Mouse (Mus musculus) midbrain, postnatal 0 days (tissue): ENCODE measurements at regions not wholly inside any gene's neighbourhood (a gene's known extent, or its start where the extent isn't known, plus 50 kb on each side); places are given as distances from the start of the nearest gene placed in this dataset.

ENCODE experiments used
- ATAC-seq: fragments of 200-750 bp; cut with Nextera tagmentation; 2 replicates; pipeline ENCODE4 v1.8.0; 2017; ENCODE audit warnings: moderate number of reproducible peaks, mild to moderate bottlenecking, moderate TSS enrichment, moderate library complexity; ENCODE audit not compliant: low FRiP score
- DNase-seq: peaks from one replicate; pipeline ENCODE4 v3.0.0-alpha.2; 2015; ENCODE audit warnings: low spot score
- H3K27ac ChIP-seq: fragments of 300-500 bp; sonication (generic); 2 replicates; pipeline ENCODE4 v1.5.1; 2014; ENCODE audit warnings: low read depth, mild to moderate bottlenecking, low read length, mixed read lengths
- H3K27me3 ChIP-seq: fragments of 300-500 bp; sonication (generic); 2 replicates; pipeline ENCODE4 v1.6.1; 2014; ENCODE audit warnings: low read length, control low read depth, mixed read lengths; ENCODE audit not compliant: insufficient read depth
- H3K36me3 ChIP-seq: fragments of 300-500 bp; sonication (generic); 2 replicates; pipeline ENCODE4 v1.6.1; 2014; ENCODE audit warnings: low read length, control low read depth, mixed read lengths; ENCODE audit not compliant: insufficient read depth
- H3K4me1 ChIP-seq: fragments of 300-500 bp; sonication (generic); 2 replicates; pipeline ENCODE4 v1.6.1; 2014; ENCODE audit warnings: mild to moderate bottlenecking, control low read depth, antibody characterized with exemption, low read length, mixed read lengths; ENCODE audit not compliant: insufficient read depth
- H3K4me2 ChIP-seq: fragments of 300-500 bp; sonication (generic); 2 replicates; pipeline ENCODE4 v1.6.1; 2014; ENCODE audit warnings: low read depth, mild to moderate bottlenecking, low read length, mixed read lengths; ENCODE audit not compliant: poor library complexity, severe bottlenecking
- H3K4me3 ChIP-seq: fragments of 300-500 bp; sonication (generic); 2 replicates; pipeline ENCODE4 v1.5.1; 2014; ENCODE audit warnings: low read depth, mild to moderate bottlenecking, low read length, moderate library complexity
- H3K9ac ChIP-seq: fragments of 300-500 bp; sonication (generic); replicated peaks from 2 replicates; pipeline ENCODE4 v1.6.1; 2014; ENCODE audit warnings: mild to moderate bottlenecking, low read length, moderate library complexity, mixed read lengths; ENCODE audit not compliant: poor library complexity, severe bottlenecking
- H3K9me3 ChIP-seq: fragments of 300-500 bp; sonication (generic); 2 replicates; pipeline ENCODE4 v1.6.1; 2016; ENCODE audit warnings: low read length, control low read depth
- CTCF ChIP-seq: IDR thresholded peaks from 2 replicates; pipeline ENCODE4 v1.5.1; 2016; ENCODE audit warnings: antibody characterized with exemption, mild to moderate bottlenecking
- WGBS: fragments of 180-500 bp; shearing (Covaris S2); extraction: QIAGEN DNeasy Blood & Tissue Kit; methylation state at CpG from one replicate; pipeline ENCODE4 v1.1.7; 2014; 5-methylcytosine and 5-hydroxymethylcytosine counted together

DNA sequence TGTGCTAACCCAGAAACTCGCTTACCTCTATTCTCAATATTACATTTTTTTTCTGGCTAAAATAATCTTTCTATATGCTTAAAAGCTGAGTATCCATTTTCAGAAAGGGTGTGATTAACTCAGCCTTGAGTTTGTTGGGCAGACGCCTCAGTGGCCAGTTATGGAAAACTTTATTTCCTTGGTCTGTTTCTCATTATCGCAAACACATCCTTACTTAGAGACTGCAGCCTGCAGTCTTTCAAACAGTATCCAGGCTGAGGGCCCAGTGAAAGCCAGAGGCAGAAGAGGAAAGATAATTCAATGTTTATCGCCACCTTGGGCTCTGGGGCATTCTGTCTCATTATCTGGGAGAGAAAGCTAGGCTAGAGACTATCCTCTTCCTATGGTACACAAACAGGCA lies 231.5 kb downstream of the Mreg start:
- 81% methylated on average over 4 of the region's 4 CpGs for WGBS
- no peak overlapping the region for H3K4me3 ChIP-seq
- H3K36me3 ChIP-seq, result no peaks in the 10 kb centered on the region
- ATAC-seq, result no peak
- no peaks in the 10 kb centered on the region for H3K27me3 ChIP-seq
- H3K9ac ChIP-seq, result no peak overlapping the region
- DNase-seq, result no peak
- TF ChIP-seq CTCF, result no peak
- no peaks in the 10 kb centered on the region for H3K9me3 ChIP-seq
- no peaks in the 10 kb centered on the region for H3K4me1 ChIP-seq
- H3K4me2 ChIP-seq, result no peak overlapping the region
- H3K27ac ChIP-seq, result no peak overlapping the region

DNA sequence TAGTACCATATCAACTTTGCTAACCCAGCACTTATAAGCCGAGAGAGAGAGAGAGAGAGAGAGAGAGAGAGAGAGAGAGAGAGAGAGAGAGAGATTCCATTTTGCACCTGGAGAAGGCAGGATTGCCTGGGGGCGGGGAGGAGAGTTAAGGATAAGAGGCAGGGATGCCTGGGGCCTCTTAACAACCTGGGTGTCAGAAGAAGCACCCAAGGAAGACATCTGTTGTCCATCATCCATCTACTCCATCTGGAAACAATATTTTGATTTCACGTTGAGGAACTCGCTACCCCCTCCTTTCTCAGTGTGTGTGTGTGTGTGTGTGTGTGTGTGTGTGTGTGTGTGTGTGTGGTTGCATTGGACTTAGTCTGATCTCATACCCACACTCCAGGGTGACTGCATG lies 232.8 kb downstream of the Mreg start:
- ATAC-seq (no peak), DNase-seq (no peak)
- H3K4me2 ChIP-seq, result no peak overlapping the region
- H3K27ac ChIP-seq, result no peak overlapping the region
- no peaks in the 10 kb centered on the region for H3K36me3 ChIP-seq
- H3K27me3 ChIP-seq, result no peaks in the 10 kb centered on the region
- H3K4me1 ChIP-seq, result no peaks in the 10 kb centered on the region
- no peak for TF ChIP-seq CTCF
- H3K4me3 ChIP-seq, result no peak overlapping the region
- no peak overlapping the region for H3K9ac ChIP-seq
- 85% methylated on average over 4 of the region's 4 CpGs for WGBS
- no peaks in the 10 kb centered on the region for H3K9me3 ChIP-seq

DNA sequence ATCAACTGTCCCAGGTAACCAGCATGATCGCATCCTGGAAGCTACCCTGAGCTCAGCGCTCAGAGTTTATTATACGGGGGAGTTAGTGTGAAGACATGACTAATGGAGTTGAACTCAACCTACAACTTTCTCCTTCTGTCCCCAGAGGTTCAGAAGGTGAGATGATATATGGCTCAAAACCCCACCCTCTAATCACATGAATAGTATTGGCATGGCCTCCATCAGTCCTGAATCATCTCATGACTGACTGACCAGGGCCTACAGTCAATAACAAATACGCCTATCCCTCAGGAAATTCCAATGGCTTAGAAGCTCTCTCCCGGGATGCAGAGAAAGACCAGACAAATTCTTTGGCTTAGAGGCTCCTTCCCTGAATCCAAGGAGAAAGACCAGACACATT lies 234.7 kb downstream of the Mreg start:
- no peak for DNase-seq
- H3K27me3 ChIP-seq, result no peaks in the 10 kb centered on the region
- H3K36me3 ChIP-seq, result no peaks in the 10 kb centered on the region
- H3K4me1 ChIP-seq, result no peaks in the 10 kb centered on the region
- H3K27ac ChIP-seq, result no peak overlapping the region
- no peak overlapping the region for H3K9ac ChIP-seq
- WGBS, result 91% methylated on average over 5 of the region's 5 CpGs
- H3K9me3 ChIP-seq, result no peaks in the 10 kb centered on the region
- ATAC-seq, result no peak
- H3K4me2 ChIP-seq, result no peak overlapping the region
- no peak overlapping the region for H3K4me3 ChIP-seq
- no peak for TF ChIP-seq CTCF

DNA sequence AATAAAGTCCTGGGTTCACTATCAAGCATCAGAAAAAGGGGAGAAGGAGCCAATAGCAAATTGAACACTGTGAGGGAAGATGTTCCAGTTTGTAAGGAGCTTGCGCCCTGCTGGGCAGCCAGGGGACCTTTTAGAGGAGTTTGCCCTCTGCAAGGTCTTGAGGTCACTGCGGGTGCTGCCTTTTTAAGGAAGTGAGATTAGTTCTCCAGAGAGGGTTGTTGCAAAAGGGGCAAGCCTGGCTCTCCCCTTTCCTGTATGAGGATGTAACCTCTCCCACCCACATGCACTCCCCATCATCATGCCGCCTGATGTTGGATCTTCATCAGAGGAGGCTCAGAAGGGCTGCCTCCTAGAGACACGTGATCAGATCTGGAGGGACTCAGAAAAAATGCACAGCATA lies 237.4 kb downstream of the Mreg start:
- TF ChIP-seq CTCF, result no peak
- ATAC-seq, result no peak

DNA sequence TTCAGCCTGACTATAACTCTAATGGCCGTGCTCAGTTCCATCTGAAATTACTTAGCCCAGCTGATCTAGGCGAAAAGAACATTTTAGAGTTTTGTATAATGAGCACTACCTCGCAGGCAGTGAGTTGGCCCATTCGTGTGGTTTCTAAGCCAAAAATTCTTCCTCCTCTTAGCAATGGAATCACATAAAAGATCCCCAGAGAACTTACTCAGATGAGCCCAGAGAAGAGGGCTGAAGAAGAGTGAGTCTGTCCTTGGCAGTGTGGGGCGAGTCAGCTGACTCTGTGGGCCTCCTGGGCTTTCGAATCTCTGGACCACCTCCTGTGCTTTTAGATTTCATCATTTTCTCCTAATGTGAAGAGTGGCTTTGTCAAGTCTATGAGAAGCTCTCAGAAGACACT lies 240.2 kb downstream of the Mreg start:
- no peak overlapping the region for H3K27ac ChIP-seq
- no peak overlapping the region for H3K9ac ChIP-seq
- DNase-seq (no peak), ATAC-seq (no peak)
- no peaks in the 10 kb centered on the region for H3K9me3 ChIP-seq
- no peaks in the 10 kb centered on the region for H3K36me3 ChIP-seq
- H3K4me1 ChIP-seq, result no peaks in the 10 kb centered on the region
- 84% methylated on average over 6 of the region's 6 CpGs for WGBS
- H3K4me3 ChIP-seq, result no peak overlapping the region
- H3K4me2 ChIP-seq, result no peak overlapping the region
- H3K27me3 ChIP-seq, result no peaks in the 10 kb centered on the region
- no peak for TF ChIP-seq CTCF

More for the DNA sequence above, 237.4 kb downstream of the Mreg start:
- Histone ChIP-seq H3K36me3 (no peaks in the 10 kb centered on the region), H3K27me3 (no peaks in the 10 kb centered on the region), H3K27ac (no peak overlapping the region), H3K9ac (no peak overlapping the region), H3K4me2 (no peak overlapping the region), H3K9me3 (no peaks in the 10 kb centered on the region), H3K4me3 (no peak overlapping the region), H3K4me1 (no peaks in the 10 kb centered on the region)
- WGBS, result 74% methylated on average over 4 of the region's 4 CpGs
- DNase-seq, result no peak

DNA sequence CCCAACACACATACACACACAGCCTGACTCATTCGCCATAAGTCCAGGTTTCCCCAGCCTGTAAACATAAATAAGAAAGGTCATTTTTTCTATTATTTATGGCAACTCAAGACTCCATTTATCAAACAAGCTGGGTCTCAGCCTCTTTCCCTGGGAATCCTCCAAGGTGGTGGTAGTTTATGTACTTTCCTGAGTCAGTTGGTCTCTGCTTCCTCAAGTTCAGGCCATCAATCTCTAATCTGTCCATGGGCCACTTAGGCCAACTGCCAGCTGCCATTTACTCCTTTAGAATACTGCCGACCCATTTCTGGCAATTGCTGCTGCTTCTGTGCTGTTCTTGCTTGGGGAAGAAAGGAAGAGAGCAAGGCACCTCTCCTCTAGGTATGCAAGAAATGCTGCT lies 241.3 kb downstream of the Mreg start:
- no peak overlapping the region for H3K27ac ChIP-seq
- ATAC-seq (no peak), DNase-seq (no peak)
- H3K4me2 ChIP-seq, result no peak overlapping the region
- no peaks in the 10 kb centered on the region for H3K4me1 ChIP-seq
- TF ChIP-seq CTCF, result no peak
- no peaks in the 10 kb centered on the region for H3K9me3 ChIP-seq
- H3K27me3 ChIP-seq, result no peaks in the 10 kb centered on the region
- H3K36me3 ChIP-seq, result no peaks in the 10 kb centered on the region
- WGBS, result 93% methylated on average over 2 of the region's 2 CpGs
- H3K4me3 ChIP-seq, result no peak overlapping the region
- no peak overlapping the region for H3K9ac ChIP-seq
